Mouse (Mus musculus) heart, postnatal 36 days (tissue): Measurements from ENCODE around the gene Fcgr1. TPM values are rescaled to one million over a fixed set of nuclear protein-coding genes. Genes with fewer than 3 reads are reported as not detected.

Experiments used
- DNase-seq, 2 experiments: peaks; one replicate each; pipeline ENCODE4 v3.0.0; 2021 to 2022
- intact Hi-C: fragments of 180-260 bp; cut with DNase I; formaldehyde crosslinking; loops from one replicate; pipeline ENCODE4 v1.15.1; 2025
- microRNA-seq, 2 experiments: library from miRNA; unstranded; fragments of <30 nt; microRNA quantifications; one replicate each; pipeline ENCODE4 v1.2.0; 2021; ENCODE audit warnings: borderline number of aligned reads in 2 of 2
- total RNA-seq, 2 experiments: library from RNA; stranded (reverse); gene quantifications; 2 replicates each; pipeline ENCODE4 v1.2.3; 2021

The Fcgr1 gene
- total RNA-seq, 2 experiments from 2014 or later: 0.47 to 1.4 TPM

DNA sequence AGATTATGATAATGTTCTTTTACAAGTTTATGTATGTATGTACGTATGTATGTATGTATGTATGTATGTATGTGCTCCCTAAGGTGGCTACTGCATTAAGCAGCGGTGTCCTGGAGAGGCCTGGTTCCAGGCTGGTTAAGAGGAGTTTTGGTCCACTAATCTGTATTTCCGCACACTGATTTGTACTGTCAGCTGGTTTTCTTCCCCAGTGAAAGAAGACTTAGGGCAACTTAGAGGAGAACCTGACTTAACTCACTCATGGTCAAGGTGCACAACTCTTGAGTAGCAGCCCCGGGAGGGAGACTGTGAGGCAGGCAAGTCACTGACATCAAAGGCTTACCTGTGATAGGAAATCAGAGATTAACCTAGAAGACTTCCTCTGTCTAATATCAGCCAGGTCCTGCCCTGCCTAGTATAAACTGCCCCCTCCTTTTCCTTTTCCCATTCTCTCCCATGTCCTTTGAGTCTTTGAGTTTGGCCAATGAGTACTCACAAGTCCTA is 56.9 kb downstream of the Fcgr1 start:
- intact Hi-C loops: loop anchor here (2.0 kb wide), 1 partner anchor 16 kb away; the partner anchor contains the start of genes Hist2h2ac and Hist2h2be
- no peak for DNase-seq

DNA sequence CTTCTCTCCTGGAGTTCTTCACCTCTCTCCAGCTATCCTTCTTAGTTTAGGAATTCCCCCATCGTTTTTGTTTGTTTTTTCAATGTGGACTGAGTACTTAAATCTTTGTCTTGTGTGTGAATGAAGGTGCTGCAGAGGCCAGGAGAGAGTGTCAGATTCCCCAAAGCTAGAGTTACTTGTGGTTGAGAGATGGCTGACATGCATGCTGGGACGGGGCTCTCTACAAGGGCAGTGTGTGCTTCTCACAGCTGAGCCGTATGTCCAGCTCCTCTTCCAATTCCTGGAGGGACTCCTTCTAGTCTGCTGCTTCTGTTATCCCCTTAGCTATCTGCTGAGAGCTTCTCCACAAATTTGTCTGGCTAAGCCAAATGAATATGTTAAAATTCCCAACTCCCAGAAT is 57.9 kb downstream of the Fcgr1 start:
- intact Hi-C loops: loop anchor here (2.0 kb wide), 1 partner anchor 15 kb away; the partner anchor contains the start of genes Hist2h2ac and Hist2h2be
- DNase-seq: no peak

DNA sequence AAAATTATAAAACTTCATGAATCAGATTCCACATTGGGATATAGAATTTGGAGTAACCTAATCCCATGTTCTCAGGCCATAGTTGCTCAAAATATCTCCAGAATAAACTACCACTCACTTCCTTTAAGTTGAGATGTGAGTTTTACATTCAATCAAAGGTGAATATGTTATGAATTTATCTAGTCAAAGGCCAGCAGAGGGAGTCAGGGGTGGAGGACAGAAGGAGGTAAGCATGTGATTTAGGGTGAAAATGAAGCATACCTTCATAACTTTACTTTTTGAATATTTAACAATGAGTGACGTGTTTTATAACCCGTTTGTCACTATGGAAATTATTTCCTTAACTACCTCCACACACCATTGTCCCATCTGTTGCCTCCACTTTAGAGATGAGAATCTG is 58.9 kb downstream of the Fcgr1 start:
- no peak for DNase-seq
- intact Hi-C loops: no loop called here

Small RNAs within 50 kb of the gene (microRNA-seq; reads per million reads assigned to microRNA genes)
- gene Gm47311 (0 reads per million in 2 experiments), gene Gm47313 (0 reads per million in 2 experiments)

Other genes starting within 250 kb of the Fcgr1 start
- 10 to 100 TPM; 22.3 to 26.0 TPM for gene Vps45, start 235.5 kb downstream of the Fcgr1 start, total RNA-seq
- 10 to 100 TPM; 56.7 to 67.6 TPM for gene Otud7b, start 189.4 kb downstream of the Fcgr1 start, total RNA-seq
- gene Mtmr11, start 132.0 kb downstream of the Fcgr1 start, total RNA-seq: 1 to 10 TPM; 2.0 to 5.6 TPM
- 10 to 100 TPM; 15.1 to 17.3 TPM for gene Sf3b4, start 121.6 kb downstream of the Fcgr1 start, total RNA-seq
- 1 to 10 TPM; 3.4 to 9.9 TPM for gene Sv2a, start 112.8 kb downstream of the Fcgr1 start, total RNA-seq
- 10 to 100 TPM; 25.1 to 26.9 TPM for gene Bola1, start 74.3 kb downstream of the Fcgr1 start, total RNA-seq
- 1 to 10 TPM; 1.9 to 2.3 TPM for gene Hist2h2ab, start 74.1 kb downstream of the Fcgr1 start, total RNA-seq
- gene Hist2h2ac, start 73.1 kb downstream of the Fcgr1 start, total RNA-seq: 10 to 100 TPM; 32.1 to 35.4 TPM
- 10 to 100 TPM in 1 of 2 experiments, 1 to 10 TPM in 1; 8.3 to 10.5 TPM for gene Hist2h2be, start 72.8 kb downstream of the Fcgr1 start, total RNA-seq
- 10 to 100 TPM in 1 of 2 experiments, 1 to 10 TPM in 1; 8.9 to 10.6 TPM for gene Hist2h3c2, start 54.8 kb downstream of the Fcgr1 start, total RNA-seq
- gene Hist2h2aa2, start 53.7 kb downstream of the Fcgr1 start, total RNA-seq: 100 to 1,000 TPM; 243 to 253 TPM
- gene Hist2h2aa1, start 48.5 kb downstream of the Fcgr1 start, total RNA-seq: 10 to 100 TPM in 1 of 2 experiments, 1 to 10 TPM in 1; 6.4 to 16.6 TPM
- gene Hist2h3c1, start 47.3 kb downstream of the Fcgr1 start, total RNA-seq: not detected
- 10 to 100 TPM; 14.0 to 17.5 TPM for gene Hist2h4, start 30.7 kb downstream of the Fcgr1 start, total RNA-seq
- 10 to 100 TPM; 36.6 to 38.6 TPM for gene Hist2h3b, start 25.3 kb downstream of the Fcgr1 start, total RNA-seq
- gene Hist2h2bb, start 24.2 kb downstream of the Fcgr1 start, total RNA-seq: 10 to 100 TPM; 51.8 to 59.2 TPM
- gene BC107364, start 158.3 kb upstream of the Fcgr1 start, total RNA-seq: not detected
- 100 to 1,000 TPM; 261 to 293 TPM for gene Hfe2, start 231.2 kb upstream of the Fcgr1 start, total RNA-seq